Mouse (Mus musculus) urinary bladder, adult 2 months (tissue): ENCODE measurements around the gene Prkch. TPM values are rescaled to one million over a fixed set of nuclear protein-coding genes. Genes with fewer than 3 reads are reported as not detected.
"Not testable (repeated sequence)": the region's sequence is repeated elsewhere in the genome, so short reads cannot be mapped to it uniquely, and the experiment has no call there.

Experiments
- DNase-seq: peaks from one replicate; pipeline ENCODE4 v3.0.0; 2022; ENCODE audit warnings: low spot score
- polyA plus RNA-seq: library from polyadenylated mRNA; depleted of rRNA; stranded (reverse); fragments of >200 nt; gene quantifications from 2 replicates; pipeline ENCODE4 v1.2.3, GENCODE M21; 2012; rRNA removed

The Prkch gene
- polyA plus RNA-seq, result 18.4 and 18.7 TPM in 2 replicates

GRCm38 (mm10) chr12:73584610-73585240 is at the start of gene Prkch:
Gene Prkch, plus strand, starts transcription at chr12:73584796.
- peak; percentile 75 for DNase-seq

DNA sequence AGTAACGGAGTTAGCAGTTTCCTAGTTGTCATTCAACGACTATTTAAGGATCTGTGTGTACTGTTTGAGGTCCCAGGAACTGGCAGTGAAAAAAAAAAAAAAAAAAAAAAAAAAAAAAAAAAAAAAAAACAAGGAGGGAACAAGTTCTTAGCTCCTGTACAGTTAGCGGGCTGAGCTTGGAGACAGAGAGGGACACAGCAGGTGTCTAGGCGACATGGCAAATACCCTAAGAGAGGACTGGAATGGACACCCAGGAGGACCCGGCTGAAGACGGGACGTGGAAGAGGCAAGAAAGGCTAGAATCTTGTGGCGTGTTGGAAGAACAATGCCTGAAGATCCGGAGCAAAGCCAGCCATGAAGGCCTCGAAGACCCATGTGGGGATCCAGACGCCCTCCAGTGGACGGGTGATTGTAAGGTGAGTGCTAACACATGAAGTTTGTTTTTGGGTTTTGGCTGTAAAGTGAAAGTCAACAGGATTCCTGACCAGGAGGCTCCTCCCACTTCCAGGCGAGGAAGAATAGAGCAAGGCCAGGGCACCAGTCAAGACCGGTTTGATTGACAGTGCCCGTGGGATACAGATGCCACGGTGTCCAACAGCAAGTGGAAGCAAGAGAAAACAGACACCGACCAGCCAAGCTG is 47.0 kb upstream of the Prkch start:
- no peak for DNase-seq

GRCm38 (mm10) chr12:73538139-73538508 is 46.5 kb upstream of the Prkch start:
- not testable (repeated sequence) for DNase-seq

DNA sequence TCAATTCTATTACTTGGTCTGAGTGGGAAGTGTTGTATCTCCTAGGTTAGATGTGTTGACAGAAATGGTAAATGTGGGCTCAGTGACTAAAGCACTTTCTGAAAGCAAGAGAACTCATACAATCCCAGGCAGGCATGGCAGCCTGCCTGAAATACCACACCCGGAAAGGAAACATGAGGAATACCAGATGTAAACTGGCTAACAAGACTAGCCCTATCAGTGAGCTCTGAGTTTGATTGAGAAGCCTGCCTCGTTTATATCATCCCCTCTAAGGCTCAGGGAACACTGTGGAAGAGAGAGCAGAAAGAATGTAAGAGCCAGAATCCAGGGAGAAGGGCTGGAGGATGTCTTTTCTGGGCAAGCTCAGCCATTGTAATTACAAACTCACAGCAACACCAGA is 45.4 kb upstream of the Prkch start:
- no peak for DNase-seq

GRCm38 (mm10) chr12:73540402-73540801 is 44.2 kb upstream of the Prkch start:
- DNase-seq, result no peak

GRCm38 (mm10) chr12:73543191-73543590 is 41.4 kb upstream of the Prkch start:
- no peak for DNase-seq

DNA sequence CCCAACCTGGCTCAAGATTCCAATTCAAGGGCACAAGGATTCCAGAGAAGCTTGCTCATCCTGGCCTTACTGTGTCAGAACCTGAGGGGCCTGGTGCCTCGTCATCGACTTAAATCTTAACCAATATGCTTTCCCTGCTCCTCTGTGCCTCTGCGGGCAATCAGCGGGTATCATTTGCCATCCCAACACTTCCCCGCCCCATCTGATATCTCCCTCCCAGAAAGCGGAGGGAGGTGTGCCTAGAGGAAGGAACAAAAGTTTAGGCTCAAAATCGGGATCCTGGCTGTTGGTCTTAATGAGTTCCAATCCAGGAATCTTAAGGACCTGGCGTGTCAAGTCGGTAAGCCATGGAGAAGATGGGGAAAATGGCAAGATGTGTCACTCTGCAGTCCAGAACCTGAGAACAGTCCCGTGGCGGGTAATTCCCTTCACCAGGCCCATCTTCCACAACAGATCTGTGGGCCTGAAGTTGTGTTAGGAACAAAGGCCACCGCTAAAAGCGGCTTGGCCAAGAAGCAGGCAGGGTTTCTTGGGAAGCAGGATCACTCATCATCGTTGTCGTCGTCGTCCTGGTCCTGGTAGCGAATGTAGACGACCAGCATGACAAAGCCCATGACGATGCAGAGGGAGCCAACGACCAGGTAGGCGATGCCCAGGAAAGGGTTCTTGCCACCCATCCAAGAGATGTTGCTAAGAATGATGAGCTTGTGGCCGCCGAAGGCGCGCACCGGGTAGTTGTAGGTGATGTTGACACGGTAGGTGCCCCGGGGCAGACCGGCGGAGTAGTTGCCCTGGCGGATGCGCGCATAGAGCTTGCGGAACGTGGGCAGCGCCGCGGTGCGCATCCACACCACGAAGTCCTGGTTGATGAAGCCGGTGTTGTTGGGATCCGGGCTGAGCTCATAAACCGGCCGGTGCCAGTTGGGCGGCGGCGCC is 39.6 kb upstream of the Prkch start:
- DNase-seq, result no peak

- DNase-seq, result peak; percentile 53
Measured at GRCm38 (mm10) chr12:73545672-73546085, 38.9 kb upstream of the Prkch start.

- DNase-seq, result peak; percentile 57
Measured at GRCm38 (mm10) chr12:73546086-73546711, 38.4 kb upstream of the Prkch start, which contains the start of gene Tmem30b. Gene Tmem30b, minus strand, starts transcription at chr12:73546392.

GRCm38 (mm10) chr12:73547646-73548045 is 37.0 kb upstream of the Prkch start:
- no peak for DNase-seq

DNA sequence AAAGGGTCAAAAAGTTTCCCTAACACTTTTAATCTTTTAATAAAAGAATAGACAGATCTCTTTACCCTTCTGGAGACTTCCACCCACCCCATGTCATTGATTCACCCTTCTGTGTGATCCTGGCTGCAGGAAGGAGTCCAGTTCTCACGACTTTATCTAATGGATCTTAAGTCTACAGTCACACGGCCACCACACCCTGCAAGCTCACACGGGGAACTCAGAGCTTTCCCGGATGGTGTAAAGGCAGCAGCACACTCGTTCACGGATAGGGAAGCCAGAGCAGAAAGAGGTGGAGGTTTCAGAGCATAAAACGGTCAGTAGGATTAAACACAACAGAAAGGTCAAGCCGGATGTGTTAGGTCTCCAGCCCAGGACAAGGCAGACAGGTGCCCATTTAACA is 36.3 kb upstream of the Prkch start:
- DNase-seq, result no peak

GRCm38 (mm10) chr12:73554155-73554554 is 30.4 kb upstream of the Prkch start:
- no peak for DNase-seq

DNA sequence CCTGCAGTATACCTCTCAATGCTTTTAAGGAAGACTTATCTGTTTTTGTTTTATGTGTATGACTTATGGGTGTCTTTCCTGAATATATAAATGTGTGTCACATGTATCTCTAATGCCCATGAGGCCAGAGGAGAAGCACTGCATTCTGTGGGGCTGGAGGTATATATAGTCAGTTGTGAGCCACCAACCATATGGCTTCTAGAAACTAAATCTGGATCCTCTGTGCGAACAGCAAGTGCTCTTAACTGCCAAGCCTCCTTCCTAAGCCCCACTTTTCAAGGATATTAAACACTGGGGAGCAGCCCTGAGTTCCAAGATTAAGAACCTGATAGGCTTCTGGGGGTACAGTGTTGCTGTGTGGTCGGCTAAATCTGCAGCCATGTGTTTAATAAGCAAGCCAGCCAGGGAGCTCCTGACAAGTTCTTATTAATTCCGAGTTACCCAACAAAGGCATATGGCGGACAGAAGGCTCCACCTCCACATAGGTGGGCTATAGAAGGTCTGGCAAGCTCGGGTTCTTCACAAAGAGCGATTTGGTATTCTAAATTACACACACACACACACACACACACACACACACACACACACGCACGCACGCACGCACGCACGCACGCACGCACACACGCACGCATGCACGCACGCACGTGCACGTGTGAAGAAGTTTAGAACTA is 25.9 kb upstream of the Prkch start:
- no peak for DNase-seq

- no peak for DNase-seq
Measured at GRCm38 (mm10) chr12:73560091-73560490, 24.5 kb upstream of the Prkch start.

- not testable (repeated sequence) for DNase-seq
Measured at GRCm38 (mm10) chr12:73563122-73563521, 21.5 kb upstream of the Prkch start.

GRCm38 (mm10) chr12:73564176-73564575 is 20.4 kb upstream of the Prkch start:
- no peak for DNase-seq

GRCm38 (mm10) chr12:73564795-73565619 is 19.6 kb upstream of the Prkch start:
- no peak for DNase-seq

- no peak for DNase-seq
Measured at GRCm38 (mm10) chr12:73565620-73565969, 19.0 kb upstream of the Prkch start.

DNA sequence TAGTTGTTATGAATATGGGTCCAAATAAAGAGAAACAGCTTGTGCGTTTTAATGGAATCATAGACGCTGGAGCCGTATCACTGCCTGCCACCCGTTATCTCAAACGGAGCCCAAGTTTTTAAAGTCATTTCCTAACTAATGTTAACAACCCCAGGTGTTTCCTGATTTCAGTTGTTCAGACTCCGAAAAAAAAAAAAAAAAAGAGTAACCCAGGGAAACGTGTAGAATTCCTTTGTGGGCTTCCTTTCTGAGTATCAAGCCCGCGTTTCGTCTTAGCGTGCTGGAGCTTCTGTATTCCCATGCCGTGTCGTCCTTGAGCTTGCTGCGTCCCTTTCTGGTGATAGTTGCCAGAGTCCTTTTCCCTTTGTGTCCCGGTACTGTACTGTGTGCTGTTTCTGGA is 10.0 kb upstream of the Prkch start:
- no peak for DNase-seq

DNA sequence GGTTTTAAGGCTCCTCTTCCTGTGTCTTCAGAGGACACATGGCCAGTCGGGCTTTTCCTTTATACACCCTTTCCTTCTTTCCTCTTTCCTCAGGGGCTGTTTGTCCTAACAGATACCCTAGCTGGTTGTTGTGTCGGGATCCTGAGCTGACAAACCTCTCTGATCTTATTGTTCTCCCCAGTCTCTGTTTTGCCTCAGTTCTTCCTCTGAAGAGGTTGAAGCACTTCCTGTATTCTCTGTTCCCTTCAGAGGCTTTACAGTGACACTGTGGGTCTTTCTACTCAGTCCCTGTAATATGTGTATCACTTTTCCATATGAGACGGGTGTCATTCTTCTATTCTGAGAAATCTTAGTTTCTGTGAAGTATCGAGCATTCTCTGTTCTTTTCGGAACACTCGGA is 6.5 kb upstream of the Prkch start:
- DNase-seq, result no peak

DNA sequence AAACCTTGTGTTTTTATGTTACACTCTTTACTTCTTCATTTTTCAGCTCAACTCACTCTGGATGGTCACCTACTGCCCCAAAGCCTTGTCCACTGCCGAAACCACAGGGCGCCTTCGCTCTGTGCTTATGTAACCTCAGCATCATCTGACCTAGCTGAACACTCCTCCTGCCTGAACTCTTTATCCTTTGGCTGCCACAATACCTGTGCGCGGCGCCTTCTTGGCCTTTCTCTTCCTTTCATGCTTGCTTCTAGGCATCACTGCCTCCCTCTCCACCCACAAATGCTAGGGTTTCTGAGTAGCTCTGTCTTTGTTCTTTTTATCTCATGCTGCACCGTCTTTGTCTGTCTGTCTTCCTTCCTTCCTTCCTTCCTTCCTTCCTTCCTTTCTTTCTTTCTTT is 3.8 kb upstream of the Prkch start:
- no peak for DNase-seq
